Mouse (Mus musculus): ENCODE data around the gene Akap3. TPM values are rescaled to one million over a fixed set of nuclear protein-coding genes. Genes with fewer than 3 reads are reported as not detected.
A peak's percentile ranks its signal among the peaks of the same experiment; 100 is the strongest.

Akap3 gene
- polyA plus RNA-seq, 1 experiment = 0.42 TPM

- TF ChIP-seq CTCF (IDR thresholded peaks at IDR 0.05; ENCODE audit: low read depth, low read length) (no peak), POLR2A (IDR thresholded peaks at IDR 0.05; ENCODE audit: borderline replicate concordance, low read depth, low read length) (0 out of 2 replicates have a peak, but pooled peaks have one; percentile 6)
- H3K4me1 ChIP-seq (ENCODE audit: control insufficient read depth, insufficient read depth, low read length) = peaks cover 38% of the 10 kb centered on the region
- peak within 1 kb of the TSS; percentile 92 for H3K4me3 ChIP-seq (ENCODE audit: insufficient read depth, low read length)
- H3K27ac ChIP-seq (ENCODE audit: insufficient read depth, low read depth, low read length) = peak within 1 kb of the TSS; percentile 54
Observed at GRCm38 (mm10) chr6:126848712-126849704, 3.9 kb upstream of the Akap3 start, which contains the start of gene Ndufa9. Ndufa9 (minus strand) TSS chr6:126849136.

GRCm38 (mm10) chr6:126877118-126877517 lies 24.2 kb downstream of the Akap3 start:
- Histone ChIP-seq H3K27ac (ENCODE audit: insufficient read depth, low read depth, low read length) (no peak overlapping the region), H3K4me1 (ENCODE audit: control insufficient read depth, insufficient read depth, low read length) (peaks cover 6% of the 10 kb centered on the region; the same call in 1 of the 2 replicates), H3K4me3 (ENCODE audit: insufficient read depth, low read length) (no peak overlapping the region)
- no peak for TF ChIP-seq CTCF (IDR thresholded peaks at IDR 0.05; ENCODE audit: low read depth, low read length)
- no peak for TF ChIP-seq POLR2A (IDR thresholded peaks at IDR 0.05; ENCODE audit: borderline replicate concordance, low read depth, low read length)

DNA sequence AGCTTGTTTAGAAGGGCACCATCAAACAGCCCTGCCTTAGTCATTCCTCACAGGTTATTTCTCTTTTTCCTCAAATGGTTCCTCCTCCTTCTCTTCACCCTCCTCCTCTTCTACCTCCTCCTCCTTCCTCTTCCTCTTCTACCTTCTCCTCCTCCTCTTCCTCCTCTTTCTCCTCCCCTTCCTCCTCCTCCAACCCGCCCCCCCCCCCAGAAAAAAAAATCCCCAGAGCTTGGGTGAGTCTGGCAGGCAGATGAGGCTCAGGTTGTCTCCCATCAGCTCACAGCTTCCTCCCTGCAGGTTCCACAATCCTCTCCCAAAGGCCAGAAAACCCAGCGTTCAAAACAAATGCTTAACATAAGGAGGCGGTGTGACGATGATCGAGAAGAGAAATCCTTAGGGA lies 54.5 kb downstream of the Akap3 start:
- Histone ChIP-seq H3K4me3 (ENCODE audit: insufficient read depth, low read length) (no peak overlapping the region), H3K4me1 (ENCODE audit: control insufficient read depth, insufficient read depth, low read length) (peaks cover 7% of the 10 kb centered on the region), H3K27ac (ENCODE audit: insufficient read depth, low read depth, low read length) (no peak overlapping the region)
- TF ChIP-seq CTCF (IDR thresholded peaks at IDR 0.05; ENCODE audit: low read depth, low read length) = no peak
- no peak for TF ChIP-seq POLR2A (IDR thresholded peaks at IDR 0.05; ENCODE audit: borderline replicate concordance, low read depth, low read length)

GRCm38 (mm10) chr6:126907876-126908275 lies 55.0 kb downstream of the Akap3 start:
- no peak for TF ChIP-seq POLR2A (IDR thresholded peaks at IDR 0.05; ENCODE audit: borderline replicate concordance, low read depth, low read length)
- TF ChIP-seq CTCF (IDR thresholded peaks at IDR 0.05; ENCODE audit: low read depth, low read length) = no peak
- H3K4me1 ChIP-seq (ENCODE audit: control insufficient read depth, insufficient read depth, low read length) = peaks cover 7% of the 10 kb centered on the region
- H3K27ac ChIP-seq (ENCODE audit: insufficient read depth, low read depth, low read length) = no peak overlapping the region
- no peak overlapping the region for H3K4me3 ChIP-seq (ENCODE audit: insufficient read depth, low read length)

- TF ChIP-seq CTCF (IDR thresholded peaks at IDR 0.05; ENCODE audit: low read depth, low read length) = no peak
- no peak for TF ChIP-seq POLR2A (IDR thresholded peaks at IDR 0.05; ENCODE audit: borderline replicate concordance, low read depth, low read length)
- H3K4me1 ChIP-seq (ENCODE audit: control insufficient read depth, insufficient read depth, low read length) = peaks cover 7% of the 10 kb centered on the region
- no peak overlapping the region for H3K27ac ChIP-seq (ENCODE audit: insufficient read depth, low read depth, low read length)
- peak overlapping the region; percentile 37 for H3K4me3 ChIP-seq (ENCODE audit: insufficient read depth, low read length)
Observed at GRCm38 (mm10) chr6:126910727-126911126, 57.8 kb downstream of the Akap3 start.

- no peak overlapping the region for H3K4me3 ChIP-seq (ENCODE audit: insufficient read depth, low read length)
- no peak overlapping the region for H3K27ac ChIP-seq (ENCODE audit: insufficient read depth, low read depth, low read length)
- H3K4me1 ChIP-seq (ENCODE audit: control insufficient read depth, insufficient read depth, low read length) = peaks cover 7% of the 10 kb centered on the region
- TF ChIP-seq CTCF (IDR thresholded peaks at IDR 0.05; ENCODE audit: low read depth, low read length) (no peak), POLR2A (IDR thresholded peaks at IDR 0.05; ENCODE audit: borderline replicate concordance, low read depth, low read length) (no peak)
Observed at GRCm38 (mm10) chr6:126914928-126915327, 62.0 kb downstream of the Akap3 start.

- Histone ChIP-seq H3K27ac (ENCODE audit: insufficient read depth, low read depth, low read length) (no peak within 1 kb of the TSS), H3K4me1 (ENCODE audit: control insufficient read depth, insufficient read depth, low read length) (no peaks in the 10 kb centered on the region), H3K4me3 (ENCODE audit: insufficient read depth, low read length) (no peak within 1 kb of the TSS)
- no peak for TF ChIP-seq CTCF (IDR thresholded peaks at IDR 0.05; ENCODE audit: low read depth, low read length)
- TF ChIP-seq POLR2A (IDR thresholded peaks at IDR 0.05; ENCODE audit: borderline replicate concordance, low read depth, low read length) = no peak
Observed at GRCm38 (mm10) chr6:126921111-126921881, 68.4 kb downstream of the Akap3 start, which contains the start of gene Dyrk4. Dyrk4 (minus strand) TSS chr6:126921839.

Other genes with a start within 250 kb of the Akap3 start
- not detected in 2 replicates for gene Kcna1, start 206.7 kb upstream of the Akap3 start, polyA plus RNA-seq (2012; ENCODE audit: insufficient read depth, insufficient read length, missing spikeins)
- gene Kcna6, start 112.4 kb upstream of the Akap3 start, polyA plus RNA-seq (2012; ENCODE audit: insufficient read depth, insufficient read length, missing spikeins) = not detected in 2 replicates
- gene Ndufa9, start 4.0 kb upstream of the Akap3 start, polyA plus RNA-seq (2012; ENCODE audit: insufficient read depth, insufficient read length, missing spikeins) = 44.3 and 49.2 TPM in 2 replicates
- gene Dyrk4, start 68.7 kb downstream of the Akap3 start, polyA plus RNA-seq (2012; ENCODE audit: insufficient read depth, insufficient read length, missing spikeins) = not detected in 2 replicates
- gene Rad51ap1, start 86.5 kb downstream of the Akap3 start, polyA plus RNA-seq (2012; ENCODE audit: insufficient read depth, insufficient read length, missing spikeins) = 20.5 and 26.8 TPM in 2 replicates
- gene D6Wsu163e, start 86.9 kb downstream of the Akap3 start, polyA plus RNA-seq (2012; ENCODE audit: insufficient read depth, insufficient read length, missing spikeins) = 39.7 TPM in 2 replicates
- not detected in 2 replicates for gene Fgf6, start 162.5 kb downstream of the Akap3 start, polyA plus RNA-seq (2012; ENCODE audit: insufficient read depth, insufficient read length, missing spikeins)
- gene Fgf23, start 219.8 kb downstream of the Akap3 start, polyA plus RNA-seq (2012; ENCODE audit: insufficient read depth, insufficient read length, missing spikeins) = not detected in 2 replicates